8 mouse cellular contexts compared by ENCODE assay signal in genomic region chr2:74066652-74067051, GRCm38 (mm10).
DNase-seq lines count a peak whose midpoint lies in the region; ATAC-seq and TF ChIP-seq lines count a peak whose summit lies in the region.

No protein-coding gene starts in this region.

- no peaks in the 10 kb centered on the region for H3K36me3 ChIP-seq in embryonic facial prominence, embryonic 10.5 days (replicated peaks)
- H3K36me3 ChIP-seq in intestine, postnatal 0 days (ENCODE audit: control insufficient read depth, insufficient read depth), result no peaks in the 10 kb centered on the region
- H3K36me3 ChIP-seq in midbrain, embryonic 12.5 days, result no peaks in the 10 kb centered on the region
- no peaks in the 10 kb centered on the region for H3K36me3 ChIP-seq in stomach, embryonic 15.5 days

- no peaks in the 10 kb centered on the region for H3K4me1 ChIP-seq in embryonic facial prominence, embryonic 10.5 days
- H3K4me1 ChIP-seq in intestine, postnatal 0 days (replicated peaks; ENCODE audit: control insufficient read depth, insufficient read depth, low read length), result 0 out of 2 replicates have a peak, but pooled peaks cover 2% of the 10 kb centered on the region
- peaks cover 15% of the 10 kb centered on the region for H3K4me1 ChIP-seq in midbrain, embryonic 12.5 days
- no peaks in the 10 kb centered on the region for H3K4me1 ChIP-seq in stomach, embryonic 15.5 days

- no peak overlapping the region for H3K9ac ChIP-seq in intestine, postnatal 0 days (ENCODE audit: low read depth, low read length)
- no peak overlapping the region for H3K9ac ChIP-seq in midbrain, embryonic 12.5 days (replicated peaks)
- no peak overlapping the region for H3K9ac ChIP-seq in stomach, embryonic 15.5 days

- TF ChIP-seq CTCF in intestine, postnatal 0 days (IDR thresholded peaks at IDR 0.05; ENCODE audit: low read depth), result peak; percentile 98

- H3K4me2 ChIP-seq in intestine, postnatal 0 days (replicated peaks; ENCODE audit: low read depth), result no peak overlapping the region; the same call in 1 of the 2 replicates
- H3K4me2 ChIP-seq in midbrain, embryonic 12.5 days (replicated peaks), result peak overlapping the region; percentile 30; the same call in 1 of the 2 replicates
- peak overlapping the region; percentile 12; the same call in 1 of the 2 replicates for H3K4me2 ChIP-seq in stomach, embryonic 15.5 days

- 6% methylated on average over 11 of the region's 11 CpGs for WGBS in embryonic facial prominence, embryonic 10.5 days
- WGBS in intestine, postnatal 0 days, result 3% methylated on average over 11 of the region's 11 CpGs
- WGBS in midbrain, embryonic 12.5 days, result 5% methylated on average over 11 of the region's 11 CpGs
- WGBS in stomach, embryonic 15.5 days, result 4% methylated on average over 11 of the region's 11 CpGs

- no peak overlapping the region for H3K4me3 ChIP-seq in embryonic facial prominence, embryonic 10.5 days
- no peak overlapping the region for H3K4me3 ChIP-seq in intestine, postnatal 0 days (ENCODE audit: low read depth, low read length)
- no peak overlapping the region for H3K4me3 ChIP-seq in midbrain, embryonic 12.5 days
- no peak overlapping the region for H3K4me3 ChIP-seq in stomach, embryonic 15.5 days (replicated peaks)

- DNase-seq in urinary bladder, postnatal 14 days (ENCODE audit: low spot score), result peak; percentile 62
- DNase-seq in urinary bladder, adult 2 months (ENCODE audit: low spot score), result no peak
- DNase-seq in embryonic facial prominence, embryonic 10.5 days (ENCODE audit: low spot score), result peak; percentile 71
- peak; percentile 36 to 63 for DNase-seq in heart, adult 18-20 months
- peak; percentile 57 to 83 for DNase-seq in left cerebral cortex, postnatal 10 days (ENCODE audit: extremely low spot score in 1 of 2, low spot score in 2 of 2)

- no peaks in the 10 kb centered on the region for H3K9me3 ChIP-seq in embryonic facial prominence, embryonic 10.5 days
- H3K9me3 ChIP-seq in intestine, postnatal 0 days (ENCODE audit: control insufficient read depth), result no peaks in the 10 kb centered on the region
- no peaks in the 10 kb centered on the region for H3K9me3 ChIP-seq in midbrain, embryonic 12.5 days
- no peaks in the 10 kb centered on the region for H3K9me3 ChIP-seq in stomach, embryonic 15.5 days

- intact Hi-C loops in left cerebral cortex, postnatal 10 days (cut with DNase I), result loop anchor here (2.0 to 10.0 kb wide), 3 partner anchors 178 to 596 kb away; no protein-coding TSS in a partner anchor

- H3K27ac ChIP-seq in embryonic facial prominence, embryonic 10.5 days (replicated peaks), result no peak overlapping the region
- H3K27ac ChIP-seq in intestine, postnatal 0 days (ENCODE audit: low read depth, low read length), result no peak overlapping the region
- H3K27ac ChIP-seq in midbrain, embryonic 12.5 days (replicated peaks), result no peak overlapping the region
- H3K27ac ChIP-seq in stomach, embryonic 15.5 days, result no peak overlapping the region

- ATAC-seq in intestine, postnatal 0 days, result peak; percentile 36; the same call in 1 of the 2 replicates
- ATAC-seq in midbrain, embryonic 12.5 days (ENCODE audit: low FRiP score, low read depth), result peak; percentile 68; the same call in 1 of the 2 replicates
- no peak for ATAC-seq in stomach, embryonic 15.5 days (ENCODE audit: insufficient read depth, low FRiP score, low read depth)

- H3K27me3 ChIP-seq in embryonic facial prominence, embryonic 10.5 days (replicated peaks; ENCODE audit: low read depth, poor library complexity, severe bottlenecking), result peaks cover 33% of the 10 kb centered on the region
- H3K27me3 ChIP-seq in intestine, postnatal 0 days (replicated peaks; ENCODE audit: control insufficient read depth, insufficient read depth, low read length), result 0 out of 2 replicates have a peak, but pooled peaks cover 3% of the 10 kb centered on the region
- H3K27me3 ChIP-seq in midbrain, embryonic 12.5 days, result peaks cover 24% of the 10 kb centered on the region
- no peaks in the 10 kb centered on the region for H3K27me3 ChIP-seq in stomach, embryonic 15.5 days (replicated peaks)
